Mouse (Mus musculus) liver, adult 2 months (tissue): ENCODE results near the gene Neurog1.

Experiments used
- CTCF ChIP-seq: fragments of 200-500 bp; IDR thresholded peaks from 2 replicates; pipeline ENCODE4 v1.5.1; 2011; ENCODE audit warnings: low read depth, low read length, control low read depth
- POLR2A ChIP-seq: fragments of 200-500 bp; IDR thresholded peaks from 2 replicates; pipeline ENCODE4 v1.6.1; 2011; ENCODE audit warnings: low read length, control low read depth; ENCODE audit not compliant: insufficient read depth; ENCODE audit errors: extremely low read depth

- TF ChIP-seq CTCF = no peak
- TF ChIP-seq POLR2A = no peak
Measured at GRCm38 (mm10) chr13:56253379-56253778, 1.4 kb upstream of the Neurog1 start.
